Mouse (Mus musculus) kidney, adult 2 months (tissue): ENCODE measurements at regions not wholly inside any gene's neighbourhood (a gene's known extent, or its start where the extent isn't known, plus 50 kb on each side); places are given as distances from the start of the nearest gene placed in this dataset.

Source experiments
- CTCF ChIP-seq: fragments of 200-500 bp; conservative IDR thresholded peaks from 2 replicates; pipeline ENCODE4 v1.5.1; 2011; ENCODE audit warnings: low read depth, mild to moderate bottlenecking, control low read depth, low read length, moderate library complexity, mixed read lengths; ENCODE audit not compliant: insufficient read depth, insufficient read length
- POLR2A ChIP-seq: fragments of 200-500 bp; IDR thresholded peaks from one replicate; pipeline ENCODE4 v1.6.1; 2011; ENCODE audit warnings: low read depth, low read length, control low read depth

DNA sequence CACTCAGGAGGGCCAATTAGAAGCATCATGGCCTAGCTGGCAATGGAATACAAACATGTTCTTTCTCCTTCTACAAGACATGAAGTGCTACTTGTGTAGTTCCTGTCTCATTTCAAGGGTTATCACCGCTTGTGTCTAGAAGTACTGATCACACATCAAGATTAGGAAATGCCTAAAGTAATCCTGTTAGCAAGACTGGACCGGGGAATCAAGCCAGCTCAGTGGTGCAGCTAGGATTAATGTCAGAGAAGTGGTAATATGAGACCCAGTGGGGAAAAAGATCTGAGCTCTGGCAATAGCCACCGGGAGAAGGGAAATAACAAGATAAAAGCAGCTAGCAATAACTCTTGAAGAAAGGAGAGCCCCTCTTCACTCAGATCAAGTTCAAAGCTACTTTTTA is 506.7 kb upstream of the Rps6ka3 start:
- TF ChIP-seq CTCF (no peak), POLR2A (no peak)
